Mouse (Mus musculus): ENCODE measurements at regions not wholly inside any gene's neighbourhood (a gene's known extent, or its start where the extent isn't known, plus 50 kb on each side); places are given as distances from the start of the nearest gene placed in this dataset.

DNA sequence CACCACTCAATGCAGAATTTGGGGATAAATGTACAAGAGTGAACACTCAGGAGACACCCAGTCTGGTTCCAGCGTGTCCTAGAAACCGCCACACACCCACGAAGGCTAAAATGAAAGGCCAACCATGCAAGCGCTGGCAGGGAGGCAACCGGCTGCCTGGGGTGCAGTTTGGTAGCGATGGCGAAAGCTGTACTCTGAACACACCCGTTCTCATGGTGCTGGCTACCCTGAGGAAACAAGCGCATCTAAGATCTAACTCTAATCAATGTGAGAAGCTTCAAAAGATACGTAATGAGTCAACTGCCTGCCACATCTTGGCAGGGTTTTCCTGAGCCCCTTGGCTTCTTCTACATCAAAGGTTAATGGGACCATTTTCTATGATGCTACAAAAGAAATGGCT, 56.4 kb upstream of the Pkdcc start:
- no peaks in the 10 kb centered on the region for H3K27me3 ChIP-seq (ENCODE audit: control insufficient read depth, insufficient read depth, low read length)
- no peak overlapping the region for H3K27ac ChIP-seq (ENCODE audit: insufficient read depth, low read length)

DNA sequence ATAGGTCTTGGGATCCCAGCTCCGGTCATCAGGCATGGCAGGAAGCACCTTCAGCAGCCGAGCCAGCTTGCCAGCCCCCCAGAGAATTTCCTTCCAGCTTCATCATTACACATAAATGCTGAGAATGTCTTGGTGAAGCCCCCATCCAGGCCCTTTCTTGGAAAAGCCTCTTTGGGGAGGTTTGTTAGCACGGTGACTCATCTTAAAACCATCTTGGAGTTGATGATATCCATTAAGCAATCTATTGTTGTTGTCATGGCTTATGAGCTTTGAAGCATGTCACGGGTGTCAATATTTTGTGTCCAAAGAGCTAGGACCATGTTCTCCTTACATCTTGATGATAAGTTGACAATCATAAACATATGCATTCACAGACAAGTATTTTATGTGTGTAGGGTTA, 55.5 kb upstream of the Pkdcc start:
- 74% methylated on average over 4 of the region's 4 CpGs for WGBS
- Histone ChIP-seq H3K27ac (ENCODE audit: insufficient read depth, low read length) (no peak overlapping the region), H3K4me3 (ENCODE audit: extremely low read depth, insufficient read depth, insufficient read length) (no peak overlapping the region), H3K27me3 (ENCODE audit: control insufficient read depth, insufficient read depth, low read length) (no peaks in the 10 kb centered on the region), H3K36me3 (ENCODE audit: control insufficient read depth, insufficient read depth, low read length) (no peaks in the 10 kb centered on the region), H3K4me1 (ENCODE audit: control insufficient read depth, insufficient read depth, insufficient read length) (no peaks in the 10 kb centered on the region)
- no peak for TF ChIP-seq POLR2A (IDR thresholded peaks at IDR 0.05; ENCODE audit: low read depth, low read length)
- no peak for TF ChIP-seq CTCF (IDR thresholded peaks at IDR 0.05; ENCODE audit: extremely low read depth, insufficient read depth, insufficient read length, insufficient replicate concordance)
- DNase-seq (ENCODE audit: low read depth in 1 of 2, low spot score in 2 of 2) = no peak

More for the DNA sequence above, 56.4 kb upstream of the Pkdcc start:
- TF ChIP-seq CTCF (IDR thresholded peaks at IDR 0.05; ENCODE audit: extremely low read depth, insufficient read depth, insufficient read length, insufficient replicate concordance) (no peak), POLR2A (IDR thresholded peaks at IDR 0.05; ENCODE audit: low read depth, low read length) (no peak)
- no peak overlapping the region for H3K4me3 ChIP-seq (ENCODE audit: extremely low read depth, insufficient read depth, insufficient read length)
- H3K36me3 ChIP-seq (ENCODE audit: control insufficient read depth, insufficient read depth, low read length) = no peaks in the 10 kb centered on the region
- WGBS = 88% methylated on average over 10 of the region's 10 CpGs
- H3K4me1 ChIP-seq (ENCODE audit: control insufficient read depth, insufficient read depth, insufficient read length) = no peaks in the 10 kb centered on the region
- no peak for DNase-seq (ENCODE audit: low read depth in 1 of 2, low spot score in 2 of 2)

DNA sequence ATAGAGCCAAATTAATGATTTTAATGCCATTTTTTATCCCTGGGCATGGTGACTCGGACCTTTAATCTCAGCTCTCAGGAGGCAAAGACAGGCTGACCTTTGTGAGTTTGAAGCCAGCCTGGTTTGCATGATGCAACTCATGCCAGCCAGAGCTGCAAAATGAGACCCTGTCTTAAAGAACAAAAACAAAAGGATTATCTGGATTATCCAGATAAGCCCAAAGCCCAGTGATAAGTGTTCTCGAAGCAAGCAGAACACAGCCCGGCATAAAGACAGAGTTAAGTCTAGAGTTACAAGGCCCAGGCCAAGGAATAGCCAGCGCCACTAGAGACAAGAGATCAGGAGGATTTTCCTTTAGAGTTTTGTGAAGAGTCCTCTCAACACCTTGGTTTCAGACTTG, 54.8 kb upstream of the Pkdcc start:
- no peak for DNase-seq (ENCODE audit: low read depth in 1 of 2, low spot score in 2 of 2)
- H3K27ac ChIP-seq (ENCODE audit: insufficient read depth, low read length) = no peak overlapping the region
- H3K27me3 ChIP-seq (ENCODE audit: control insufficient read depth, insufficient read depth, low read length) = no peaks in the 10 kb centered on the region
- H3K36me3 ChIP-seq (ENCODE audit: control insufficient read depth, insufficient read depth, low read length) = no peaks in the 10 kb centered on the region
- no peaks in the 10 kb centered on the region for H3K4me1 ChIP-seq (ENCODE audit: control insufficient read depth, insufficient read depth, insufficient read length)
- H3K4me3 ChIP-seq (ENCODE audit: extremely low read depth, insufficient read depth, insufficient read length) = no peak overlapping the region
- WGBS = 91% methylated on average over 4 of the region's 4 CpGs
- TF ChIP-seq CTCF (IDR thresholded peaks at IDR 0.05; ENCODE audit: extremely low read depth, insufficient read depth, insufficient read length, insufficient replicate concordance) (no peak), POLR2A (IDR thresholded peaks at IDR 0.05; ENCODE audit: low read depth, low read length) (no peak)

DNA sequence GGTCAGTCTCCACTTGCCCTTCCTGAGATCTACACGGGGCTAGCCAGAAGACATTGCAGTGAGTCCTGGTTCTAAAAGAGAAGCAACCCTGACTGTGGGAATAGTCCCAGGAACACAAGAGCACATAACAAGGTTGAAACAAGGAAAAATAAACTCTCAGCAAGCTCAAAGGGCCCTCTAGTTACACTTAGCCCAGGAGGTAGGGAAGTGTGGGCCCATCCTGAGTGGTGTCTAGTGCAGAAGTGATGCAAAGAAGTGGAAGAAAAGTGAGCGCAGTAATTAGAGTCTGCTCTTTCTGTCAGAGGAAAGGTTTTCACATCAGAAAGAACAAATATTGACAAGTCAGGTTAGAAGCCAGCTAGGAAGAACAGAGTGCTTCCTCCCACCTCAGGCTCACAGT, 53.4 kb upstream of the Pkdcc start:
- H3K4me3 ChIP-seq (ENCODE audit: extremely low read depth, insufficient read depth, insufficient read length) = no peak overlapping the region
- no peaks in the 10 kb centered on the region for H3K4me1 ChIP-seq (ENCODE audit: control insufficient read depth, insufficient read depth, insufficient read length)
- H3K27me3 ChIP-seq (ENCODE audit: control insufficient read depth, insufficient read depth, low read length) = no peaks in the 10 kb centered on the region
- no peaks in the 10 kb centered on the region for H3K36me3 ChIP-seq (ENCODE audit: control insufficient read depth, insufficient read depth, low read length)
- TF ChIP-seq CTCF (IDR thresholded peaks at IDR 0.05; ENCODE audit: extremely low read depth, insufficient read depth, insufficient read length, insufficient replicate concordance) (no peak), POLR2A (IDR thresholded peaks at IDR 0.05; ENCODE audit: low read depth, low read length) (no peak)
- 92% methylated on average over 2 of the region's 2 CpGs for WGBS
- no peak overlapping the region for H3K27ac ChIP-seq (ENCODE audit: insufficient read depth, low read length)
- no peak for DNase-seq (ENCODE audit: low read depth in 1 of 2, low spot score in 2 of 2)

DNA sequence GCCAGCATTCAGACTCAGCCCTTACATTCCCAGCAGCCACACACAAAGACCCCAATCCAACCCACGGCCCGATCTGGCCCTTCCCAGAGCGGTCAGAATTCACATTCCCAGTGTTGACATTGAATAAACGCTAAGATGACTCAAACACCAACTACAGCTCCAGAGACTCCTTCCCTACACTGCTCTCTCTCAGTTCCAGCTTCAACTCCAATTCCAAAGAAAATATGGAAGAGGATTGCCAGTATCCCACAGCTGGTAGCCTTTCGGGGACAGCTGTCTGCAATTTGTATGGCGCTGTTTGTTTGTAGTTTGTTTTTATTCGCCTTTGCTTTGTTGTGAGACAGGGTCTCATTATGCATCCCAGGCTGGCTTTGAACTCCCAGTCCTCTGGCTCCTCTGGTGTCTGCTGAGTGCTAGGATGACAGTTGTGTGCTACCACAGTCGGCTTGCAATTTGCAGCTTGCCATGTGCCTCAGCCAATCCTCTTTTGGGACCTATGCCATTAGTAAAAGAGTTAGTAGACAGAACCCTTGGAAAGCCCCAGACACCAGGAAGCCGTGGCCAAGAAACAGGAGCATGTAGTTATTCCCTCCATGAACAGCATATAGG, 51.0 kb upstream of the Pkdcc start:
- H3K27ac ChIP-seq (ENCODE audit: insufficient read depth, low read length) = no peak overlapping the region
- no peak for TF ChIP-seq POLR2A (IDR thresholded peaks at IDR 0.05; ENCODE audit: low read depth, low read length)
- TF ChIP-seq CTCF (IDR thresholded peaks at IDR 0.05; ENCODE audit: extremely low read depth, insufficient read depth, insufficient read length, insufficient replicate concordance) = no peak
- H3K27me3 ChIP-seq (ENCODE audit: control insufficient read depth, insufficient read depth, low read length) = no peaks in the 10 kb centered on the region
- WGBS = 83% methylated on average over 9 of the region's 9 CpGs
- H3K4me3 ChIP-seq (ENCODE audit: extremely low read depth, insufficient read depth, insufficient read length) = no peak overlapping the region
- DNase-seq (ENCODE audit: low read depth in 1 of 2, low spot score in 2 of 2) = no peak
- no peaks in the 10 kb centered on the region for H3K4me1 ChIP-seq (ENCODE audit: control insufficient read depth, insufficient read depth, insufficient read length)
- no peaks in the 10 kb centered on the region for H3K36me3 ChIP-seq (ENCODE audit: control insufficient read depth, insufficient read depth, low read length)

DNA sequence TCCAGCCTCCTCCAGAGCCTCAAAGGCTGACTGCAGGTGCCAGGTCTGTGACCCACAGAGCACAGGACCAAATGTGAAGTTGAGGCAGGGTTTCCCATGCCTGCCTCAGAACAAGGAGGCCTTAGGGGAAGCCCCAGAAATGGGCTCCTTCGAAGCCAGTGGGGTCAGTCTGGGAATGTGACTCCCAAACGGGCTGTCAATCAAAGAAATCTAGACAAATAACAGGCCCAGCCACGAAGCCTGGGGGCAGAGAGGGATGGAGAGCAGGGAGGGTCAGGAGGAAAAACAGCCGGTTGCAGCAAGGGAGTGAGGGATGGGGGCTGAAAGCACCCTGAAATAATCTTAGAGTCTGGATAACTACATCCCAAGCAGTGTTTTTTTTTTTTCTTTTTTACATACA, 50.4 kb upstream of the Pkdcc start:
- H3K36me3 ChIP-seq (ENCODE audit: control insufficient read depth, insufficient read depth, low read length) = no peaks in the 10 kb centered on the region
- WGBS = 64% methylated on average over 4 of the region's 4 CpGs
- TF ChIP-seq CTCF (IDR thresholded peaks at IDR 0.05; ENCODE audit: extremely low read depth, insufficient read depth, insufficient read length, insufficient replicate concordance) (no peak), POLR2A (IDR thresholded peaks at IDR 0.05; ENCODE audit: low read depth, low read length) (no peak)

DNA sequence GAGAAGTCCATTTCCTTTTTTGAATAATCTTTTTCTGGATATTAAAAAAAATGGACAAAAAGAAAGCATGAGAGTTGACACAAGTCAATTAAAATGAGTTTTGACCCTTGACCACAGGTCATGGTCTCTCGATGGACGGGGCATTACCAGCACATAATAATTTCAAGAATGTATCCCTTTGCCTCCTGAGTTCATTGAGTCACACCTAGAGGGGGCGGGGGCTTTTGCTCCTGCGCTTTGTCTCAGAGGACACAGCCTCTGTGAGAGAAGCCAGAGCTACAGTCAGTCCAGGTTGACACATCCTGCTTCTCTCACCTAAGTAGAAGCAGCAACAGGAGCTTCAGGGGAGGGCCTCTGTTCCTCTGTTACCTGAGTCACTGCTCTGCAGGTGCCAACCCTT, 50.0 kb upstream of the Pkdcc start:
- TF ChIP-seq POLR2A (IDR thresholded peaks at IDR 0.05; ENCODE audit: low read depth, low read length) (no peak), CTCF (IDR thresholded peaks at IDR 0.05; ENCODE audit: extremely low read depth, insufficient read depth, insufficient read length, insufficient replicate concordance) (no peak)
- no peaks in the 10 kb centered on the region for H3K4me1 ChIP-seq (ENCODE audit: control insufficient read depth, insufficient read depth, insufficient read length)
- DNase-seq (ENCODE audit: low read depth in 1 of 2, low spot score in 2 of 2) = no peak

More for the DNA sequence above, 50.4 kb upstream of the Pkdcc start:
- no peak for DNase-seq (ENCODE audit: low read depth in 1 of 2, low spot score in 2 of 2)
- no peaks in the 10 kb centered on the region for H3K4me1 ChIP-seq (ENCODE audit: control insufficient read depth, insufficient read depth, insufficient read length)
- no peak overlapping the region for H3K4me3 ChIP-seq (ENCODE audit: extremely low read depth, insufficient read depth, insufficient read length)
- H3K27ac ChIP-seq (ENCODE audit: insufficient read depth, low read length) = no peak overlapping the region
- H3K27me3 ChIP-seq (ENCODE audit: control insufficient read depth, insufficient read depth, low read length) = no peaks in the 10 kb centered on the region

More for the DNA sequence above, 50.0 kb upstream of the Pkdcc start:
- no peaks in the 10 kb centered on the region for H3K27me3 ChIP-seq (ENCODE audit: control insufficient read depth, insufficient read depth, low read length)
- no peak overlapping the region for H3K4me3 ChIP-seq (ENCODE audit: extremely low read depth, insufficient read depth, insufficient read length)
- 85% methylated on average over 4 of the region's 4 CpGs for WGBS
- no peak overlapping the region for H3K27ac ChIP-seq (ENCODE audit: insufficient read depth, low read length)
- no peaks in the 10 kb centered on the region for H3K36me3 ChIP-seq (ENCODE audit: control insufficient read depth, insufficient read depth, low read length)

All from spleen, adult 2 months (tissue).